Mouse (Mus musculus) CH12.LX (cell line): ENCODE measurements around the gene Cped1. TPM values are rescaled to one million over a fixed set of nuclear protein-coding genes. Genes with fewer than 3 reads are reported as not detected.
A peak's percentile ranks its signal among the peaks of the same experiment; 100 is the strongest.
"Not testable (repeated sequence)": the region's sequence is repeated elsewhere in the genome, so short reads cannot be mapped to it uniquely, and the experiment has no call there.

ENCODE experiments used
- DNase-seq: peaks from one replicate; pipeline ENCODE4 v3.0.0-alpha.2; 2013; ENCODE audit errors: extremely low read depth
- H3K27ac ChIP-seq: 2 replicates; pipeline ENCODE4 v1.5.1; 2012; ENCODE audit warnings: low read depth, mild to moderate bottlenecking, control low read depth, moderate library complexity; ENCODE audit not compliant: insufficient read depth
- H3K27me3 ChIP-seq: replicated peaks from 2 replicates; pipeline ENCODE3; 2012; ENCODE audit warnings: inconsistent platforms
- H3K36me3 ChIP-seq, 2 experiments: replicated peaks in 1 of 2; 2 replicates each; pipeline versions ENCODE3 to v1.6.1; 2012; ENCODE audit warnings: inconsistent platforms in 1 of 2, low read length in 1 of 2, mild to moderate bottlenecking in 1 of 2, mixed read lengths in 1 of 2, moderate library complexity in 1 of 2; ENCODE audit not compliant: control insufficient read depth in 1 of 2, insufficient read depth in 1 of 2
- H3K4me1 ChIP-seq, 2 experiments: 2 replicates each; pipeline ENCODE4 v1.6.1; 2012; ENCODE audit warnings: inconsistent platforms in 1 of 2, moderate library complexity in 1 of 2; ENCODE audit not compliant: insufficient read depth in 2 of 2, control insufficient read depth in 1 of 2
- H3K4me2 ChIP-seq: 2 replicates; pipeline ENCODE4 v1.6.1; 2012; ENCODE audit warnings: low read depth, mild to moderate bottlenecking, control low read depth; ENCODE audit not compliant: poor library complexity, insufficient read depth, severe bottlenecking
- H3K4me3 ChIP-seq, 3 experiments: fragments of 150-350 bp in 1 of 3; sonication (generic) in 1 of 3; replicated peaks in 1 of 3; 2 replicates each; pipeline versions ENCODE3 to v1.5.1; 2011 to 2012; ENCODE audit warnings: low read depth in 2 of 3, low read length in 2 of 3, mild to moderate bottlenecking in 2 of 3, moderate library complexity in 2 of 3, control low read depth in 1 of 3, improper control_type of control experiment in 1 of 3, inconsistent platforms in 1 of 3, mixed read lengths in 1 of 3; ENCODE audit not compliant: poor library complexity in 1 of 3
- H3K79me2 ChIP-seq: replicated peaks from 2 replicates; pipeline ENCODE4 v1.6.1; 2012; ENCODE audit warnings: mild to moderate bottlenecking, moderate library complexity; ENCODE audit not compliant: control insufficient read depth, poor library complexity, insufficient read depth, severe bottlenecking; ENCODE audit errors: extremely low read depth
- H3K9ac ChIP-seq: 2 replicates; pipeline ENCODE4 v1.6.1; 2012; ENCODE audit warnings: low read depth, mild to moderate bottlenecking, control low read depth, moderate library complexity; ENCODE audit not compliant: insufficient read depth
- H3K9me3 ChIP-seq: replicated peaks from 2 replicates; pipeline ENCODE3; 2012; ENCODE audit warnings: low read length, inconsistent platforms, mixed read lengths
- CHD2 ChIP-seq: IDR thresholded peaks from 2 replicates; pipeline ENCODE4 v1.6.1; 2011; ENCODE audit warnings: low read length, improper control_type of control experiment
- CTCF ChIP-seq, 2 experiments: IDR thresholded peaks in 1 of 2; conservative IDR thresholded peaks in 1 of 2; 2 replicates each; pipeline ENCODE4 v1.5.1; 2011 to 2012; ENCODE audit warnings: low read depth in 2 of 2, low read length in 2 of 2, improper control_type of control experiment in 1 of 2, inconsistent platforms in 1 of 2, mild to moderate bottlenecking in 1 of 2, moderate library complexity in 1 of 2
- ETS1 ChIP-seq: conservative IDR thresholded peaks from 2 replicates; pipeline ENCODE4 v1.6.1; 2012; ENCODE audit warnings: low read depth, mild to moderate bottlenecking, inconsistent platforms, low read length, improper control_type of control experiment, moderate library complexity
- IRF4 ChIP-seq: IDR thresholded peaks from 2 replicates; pipeline ENCODE4 v1.6.1; 2014; ENCODE audit warnings: low read depth, mild to moderate bottlenecking, inconsistent platforms, low read length, improper control_type of control experiment
- JUN ChIP-seq: IDR thresholded peaks from 2 replicates; pipeline ENCODE4 v1.6.1; 2011; ENCODE audit warnings: low read depth, mild to moderate bottlenecking, low read length, improper control_type of control experiment, moderate library complexity; ENCODE audit not compliant: insufficient read depth
- JUND ChIP-seq: conservative IDR thresholded peaks from 2 replicates; pipeline ENCODE4 v1.6.1; 2011; ENCODE audit warnings: low read depth, low read length, improper control_type of control experiment
- KAT2A ChIP-seq: IDR thresholded peaks from 2 replicates; pipeline ENCODE4 v1.6.1; 2012; ENCODE audit warnings: low read length, improper control_type of control experiment, inconsistent platforms; ENCODE audit not compliant: insufficient replicate concordance
- MAX ChIP-seq: IDR thresholded peaks from 2 replicates; pipeline ENCODE4 v1.6.1; 2011; ENCODE audit warnings: low read length, improper control_type of control experiment
- MAZ ChIP-seq: IDR thresholded peaks from 2 replicates; pipeline ENCODE4 v1.6.1; 2012; ENCODE audit warnings: low read depth, mild to moderate bottlenecking, inconsistent platforms, low read length, improper control_type of control experiment, moderate library complexity
- MEF2A ChIP-seq: IDR thresholded peaks from 2 replicates; pipeline ENCODE4 v1.6.1; 2014; ENCODE audit warnings: low read depth, mild to moderate bottlenecking, inconsistent platforms, low read length, improper control_type of control experiment, borderline replicate concordance
- MXI1 ChIP-seq: IDR thresholded peaks from 2 replicates; pipeline ENCODE4 v1.6.1; 2011; ENCODE audit warnings: mild to moderate bottlenecking, low read depth, low read length, improper control_type of control experiment
- NRF1 ChIP-seq: IDR thresholded peaks from 2 replicates; pipeline ENCODE4 v1.6.1; 2014; ENCODE audit warnings: low read depth, mild to moderate bottlenecking, inconsistent platforms, low read length, improper control_type of control experiment, moderate library complexity
- PAX5 ChIP-seq: IDR thresholded peaks from 2 replicates; pipeline ENCODE4 v1.6.1; 2012; ENCODE audit warnings: low read length, inconsistent platforms, mixed read lengths
- POLR2A ChIP-seq: IDR thresholded peaks from 2 replicates; pipeline ENCODE4 v1.6.1; 2011; ENCODE audit warnings: low read depth, mild to moderate bottlenecking, improper control_type of control experiment, low read length
- RAD21 ChIP-seq: IDR thresholded peaks from 2 replicates; pipeline ENCODE4 v1.6.1; 2011; ENCODE audit warnings: low read depth, mild to moderate bottlenecking, low read length, improper control_type of control experiment, moderate library complexity
- SIN3A ChIP-seq: IDR thresholded peaks from 2 replicates; pipeline ENCODE4 v1.6.1; 2012; ENCODE audit warnings: low read length, improper control_type of control experiment, inconsistent platforms
- SMC3 ChIP-seq: IDR thresholded peaks from 2 replicates; pipeline ENCODE4 v1.6.1; 2011; ENCODE audit warnings: low read depth, low read length, improper control_type of control experiment
- TCF12 ChIP-seq: IDR thresholded peaks from 2 replicates; pipeline ENCODE4 v1.6.1; 2014; ENCODE audit warnings: low read depth, mild to moderate bottlenecking, inconsistent platforms, low read length, improper control_type of control experiment
- UBTF ChIP-seq: IDR thresholded peaks from 2 replicates; pipeline ENCODE4 v1.6.1; 2012; ENCODE audit warnings: low read depth, mild to moderate bottlenecking, inconsistent platforms, low read length, improper control_type of control experiment, moderate library complexity
- ZMIZ1 ChIP-seq: IDR thresholded peaks from 2 replicates; pipeline ENCODE4 v1.6.1; 2012; ENCODE audit warnings: low read depth, mild to moderate bottlenecking, inconsistent platforms, low read length, improper control_type of control experiment
- ZNF384 ChIP-seq: IDR thresholded peaks from 2 replicates; pipeline ENCODE4 v1.6.1; 2012; ENCODE audit warnings: low read depth, low read length, improper control_type of control experiment, inconsistent platforms
- dilution Hi-C: fragments of 300-500 bp; cut with MboI; formaldehyde crosslinking; loops from 2 replicates; pipeline ENCODE4 v1.14.3; 2020; ENCODE audit warnings: low sequenced_read_pairs; ENCODE audit not compliant: extremely low pct_unique_long_range_greater_than_20kb, extremely low pct_ligation_motif_present
- in situ Hi-C: fragments of 300-500 bp; cut with MboI; formaldehyde crosslinking; loops from 3 replicates; pipeline ENCODE4 v1.14.3; 2019; ENCODE audit warnings: low sequenced_read_pairs, low pct_ligation_motif_present, low pct_unique_long_range_greater_than_20kb, mixed read lengths
- polyA plus RNA-seq: library from polyadenylated mRNA; unstranded; fragments of >175 nt; gene quantifications from 2 replicates; pipeline ENCODE4 v1.2.1, GENCODE M21; 2012; ENCODE audit warnings: low read depth; ENCODE audit not compliant: insufficient read length
- total RNA-seq, 2 experiments: library from RNA; depleted of rRNA; stranded (reverse); fragments of 300-350 nt in 1 of 2; fragments of >200 nt in 1 of 2; gene quantifications; 2 replicates each; pipeline ENCODE4 v1.2.3; 2012 to 2014

The Cped1 gene
- total and polyA plus RNA-seq, 3 experiments = 0.51 to 6.8 (median 1.1) TPM

- no peaks in the 10 kb centered on the region for H3K79me2 ChIP-seq
- in situ Hi-C loops = no loop called here
- no peak overlapping the region for H3K9ac ChIP-seq
- no peaks in the 10 kb centered on the region for H3K36me3 ChIP-seq
- no peaks in the 10 kb centered on the region for H3K9me3 ChIP-seq
- H3K27me3 ChIP-seq = no peaks in the 10 kb centered on the region
- H3K4me3 ChIP-seq = no peak overlapping the region
- H3K4me1 ChIP-seq = no peaks in the 10 kb centered on the region
- dilution Hi-C loops = no loop called here
- H3K4me2 ChIP-seq = peak overlapping the region; percentile 29; the same call in 1 of the 2 replicates
- TF ChIP-seq CTCF (conservative IDR thresholded peaks at IDR 0.05 in 1 of 2, IDR thresholded peaks at IDR 0.05 in 1 of 2; ENCODE audit: low read depth in 2 of 2, low read length in 2 of 2) = no peak
- TF ChIP-seq NRF1 = no peak
- TF ChIP-seq RAD21 = no peak
- no peak for TF ChIP-seq JUND
- no peak for TF ChIP-seq PAX5
- TF ChIP-seq SMC3 = no peak
- TF ChIP-seq ETS1 = no peak
- TF ChIP-seq MAX = no peak
- TF ChIP-seq MAZ = no peak
- DNase-seq = no peak
- no peak overlapping the region for H3K27ac ChIP-seq
Observed at GRCm38 (mm10) chr6:22037441-22038050, 51.8 kb downstream of the Cped1 start.

- H3K4me1 ChIP-seq, dilution Hi-C loops, H3K9me3 ChIP-seq, H3K27ac ChIP-seq: not testable (repeated sequence)
- peak in 1 of 2 experiments; percentile 48; a peak in 2 of 4 replicates for TF ChIP-seq CTCF (conservative IDR thresholded peaks at IDR 0.05 in 1 of 2, IDR thresholded peaks at IDR 0.05 in 1 of 2; ENCODE audit: low read depth in 2 of 2, low read length in 2 of 2)
- TF ChIP-seq ZNF384 = peak; percentile 53; the same call in 1 of the 2 replicates
- TF ChIP-seq, all 38 proteins: peak for 2; not testable (repeated sequence) for 36
- in situ Hi-C loops, H3K9ac ChIP-seq, H3K4me2 ChIP-seq, H3K27me3 ChIP-seq, H3K4me3 ChIP-seq, H3K36me3 ChIP-seq, H3K79me2 ChIP-seq: not testable (repeated sequence)
- DNase-seq = peak; percentile 30
Observed at GRCm38 (mm10) chr6:22039666-22040065, 54.0 kb downstream of the Cped1 start.

GRCm38 (mm10) chr6:22044880-22045605, 59.3 kb downstream of the Cped1 start:
- Histone ChIP-seq H3K4me1 (no peaks in the 10 kb centered on the region), H3K27ac (no peak overlapping the region), H3K4me2 (no peak overlapping the region), H3K9ac (no peak overlapping the region), H3K4me3 (no peak overlapping the region), H3K79me2 (no peaks in the 10 kb centered on the region), H3K9me3 (no peaks in the 10 kb centered on the region), H3K27me3 (no peaks in the 10 kb centered on the region), H3K36me3 (no peaks in the 10 kb centered on the region)
- in situ Hi-C loops = no loop called here
- TF ChIP-seq SIN3A (no peak), ZNF384 (no peak), MEF2A (no peak), MXI1 (no peak), UBTF (no peak), ZMIZ1 (no peak), IRF4 (no peak), CHD2 (no peak), TCF12 (no peak), JUN (no peak), POLR2A (no peak), KAT2A (no peak)
- DNase-seq = no peak
- dilution Hi-C loops = no loop called here
